Mouse (Mus musculus) limb, embryonic 10.5 days (tissue): ENCODE measurements around the gene Skor1. TPM values are rescaled to one million over a fixed set of nuclear protein-coding genes. Genes with fewer than 3 reads are reported as not detected.

ENCODE experiments used
- DNase-seq: peaks from one replicate; pipeline ENCODE4 v3.0.0-alpha.2; 2017; ENCODE audit warnings: low spot score
- H3K27ac ChIP-seq: fragments of 300-500 bp; sonication (generic); 2 replicates; pipeline ENCODE4 v1.5.1; 2016; ENCODE audit warnings: mild to moderate bottlenecking
- H3K27me3 ChIP-seq: fragments of 300-500 bp; sonication (generic); 2 replicates; pipeline ENCODE4 v1.6.1; 2016; ENCODE audit warnings: low read depth, mild to moderate bottlenecking; ENCODE audit not compliant: poor library complexity, severe bottlenecking
- H3K36me3 ChIP-seq: fragments of 300-500 bp; sonication (generic); 2 replicates; pipeline ENCODE4 v1.6.1; 2016; ENCODE audit warnings: mild to moderate bottlenecking, moderate library complexity
- H3K4me1 ChIP-seq: fragments of 300-500 bp; sonication (generic); 2 replicates; pipeline ENCODE4 v1.6.1; 2016
- H3K4me3 ChIP-seq: fragments of 300-500 bp; sonication (generic); 2 replicates; pipeline ENCODE4 v1.5.1; 2016; ENCODE audit warnings: mild to moderate bottlenecking, moderate library complexity
- H3K9me3 ChIP-seq: fragments of 300-500 bp; sonication (generic); replicated peaks from 2 replicates; pipeline ENCODE4 v1.6.1; 2016; ENCODE audit warnings: mild to moderate bottlenecking
- WGBS: fragments of 180-500 bp; shearing (Covaris S2); methylation state at CpG from one replicate; pipeline ENCODE4 v1.1.7; 2016; 5-methylcytosine and 5-hydroxymethylcytosine counted together
- polyA plus RNA-seq: library from polyadenylated mRNA; unstranded; fragments of >200 nt; fragmentation: Nextera tagmentation; extraction: Ambion mirVana; gene quantifications from 2 replicates; pipeline ENCODE4 v1.2.1, GENCODE M21; 2016

Skor1 gene
- 0.10 and 0.14 TPM in 2 replicates for polyA plus RNA-seq

DNA sequence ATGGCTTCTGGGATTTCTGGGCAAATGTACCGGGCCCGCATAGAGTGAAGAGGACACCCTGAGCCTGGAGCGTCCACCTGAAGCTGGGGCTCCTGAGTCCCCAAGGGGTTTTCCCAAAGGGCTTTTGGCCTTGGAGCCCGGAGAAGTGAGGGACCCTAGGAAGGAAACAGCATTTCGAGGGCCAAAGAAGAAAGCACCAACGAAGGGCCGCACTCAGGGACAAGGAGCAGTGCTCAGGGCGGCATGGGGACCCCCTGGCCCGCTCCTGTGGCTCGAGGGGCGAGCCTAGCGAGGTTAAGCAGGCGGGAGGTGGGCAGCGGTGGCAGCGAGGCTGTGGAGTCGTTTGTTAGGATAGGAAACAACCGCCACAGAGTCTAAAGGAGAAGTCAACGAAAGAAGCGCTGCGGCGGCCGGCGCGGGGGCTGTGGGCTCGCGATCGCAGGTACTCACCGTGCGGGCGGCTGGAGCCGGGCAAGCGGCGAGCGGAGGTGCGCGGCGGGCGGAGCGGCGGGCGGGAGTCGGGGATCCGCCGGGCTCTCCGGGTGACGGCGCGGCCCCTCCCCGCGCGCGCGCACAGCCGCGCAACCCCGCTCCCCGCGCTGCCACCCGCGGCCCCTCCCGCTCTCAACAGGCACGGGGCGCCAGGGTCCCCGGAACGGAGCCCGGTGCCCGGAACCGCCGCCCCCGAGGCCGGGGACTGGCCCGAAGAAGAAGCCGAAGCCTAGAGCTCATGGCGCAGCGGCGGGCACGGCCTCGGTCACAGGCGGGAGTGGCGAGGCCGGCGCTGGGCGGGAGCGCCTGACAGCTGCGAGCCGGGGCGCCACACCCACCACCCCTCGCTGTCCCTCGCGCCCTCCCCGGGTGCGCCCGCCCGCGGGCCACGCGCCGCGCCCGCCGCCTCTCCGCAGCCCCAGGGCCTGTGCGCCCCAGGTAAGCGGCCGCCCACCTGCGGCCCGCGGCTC is at the start of gene Skor1:
Skor1 (minus strand) TSS at position 552 of the 962 bp plus-strand sequence.
- under 1% methylated on average over 81 of the region's 108 CpGs for WGBS

GRCm38 (mm10) chr9:63197252-63197651 is 48.5 kb upstream of the Skor1 start:
- DNase-seq: no peak
- peaks cover 62% of the 10 kb centered on the region for H3K4me1 ChIP-seq
- peaks cover 12% of the 10 kb centered on the region for H3K36me3 ChIP-seq
- peak overlapping the region; percentile 76 for H3K27ac ChIP-seq
- no peaks in the 10 kb centered on the region for H3K9me3 ChIP-seq
- H3K4me3 ChIP-seq: peak overlapping the region; percentile 11
- 1% methylated on average over 8 of the region's 8 CpGs for WGBS
- H3K27me3 ChIP-seq: no peaks in the 10 kb centered on the region

More for the DNA sequence above, at the start of gene Skor1:
- Histone ChIP-seq H3K36me3 (no peaks in the 10 kb centered on the region), H3K9me3 (no peaks in the 10 kb centered on the region), H3K27me3 (peaks cover 100% of the 10 kb centered on the region), H3K27ac (no peak within 1 kb of the TSS), H3K4me3 (peak within 1 kb of the TSS; percentile 53), H3K4me1 (peaks cover 72% of the 10 kb centered on the region)
- DNase-seq: peak; percentile 58

DNA sequence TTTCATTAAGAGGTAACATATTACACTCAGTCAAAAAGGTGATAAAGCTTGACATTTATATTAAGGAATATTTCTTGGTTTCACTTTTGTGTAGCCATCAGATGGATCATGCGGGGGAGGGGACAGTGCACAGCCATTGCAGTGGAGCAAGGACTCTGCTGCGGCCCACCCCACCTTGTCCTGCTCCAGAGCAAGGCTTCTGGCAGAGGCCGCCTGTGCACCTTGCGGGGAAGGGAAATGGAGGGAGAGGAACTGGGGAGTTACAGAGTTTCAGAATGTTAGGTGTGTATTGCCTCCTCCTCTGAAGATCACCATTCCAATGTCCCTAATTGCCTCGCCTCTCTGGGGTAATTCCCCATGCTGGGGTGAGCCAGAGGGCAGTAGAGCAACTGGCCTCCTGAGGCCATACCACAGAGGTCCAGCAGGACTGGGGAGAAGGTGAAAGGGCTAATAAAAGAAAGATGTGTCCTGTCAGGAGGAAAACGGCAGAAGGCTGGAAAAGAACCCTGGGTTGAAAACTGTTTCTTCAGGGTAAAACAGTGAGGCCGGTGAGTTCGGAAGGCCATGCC is 47.4 kb upstream of the Skor1 start:
- peaks cover 4% of the 10 kb centered on the region for H3K36me3 ChIP-seq
- peaks cover 62% of the 10 kb centered on the region for H3K4me1 ChIP-seq
- H3K27me3 ChIP-seq: no peaks in the 10 kb centered on the region
- H3K27ac ChIP-seq: peak overlapping the region; percentile 76
- no peak for DNase-seq
- no peak overlapping the region for H3K4me3 ChIP-seq
- no peaks in the 10 kb centered on the region for H3K9me3 ChIP-seq
- 15% methylated on average over 8 of the region's 8 CpGs for WGBS

DNA sequence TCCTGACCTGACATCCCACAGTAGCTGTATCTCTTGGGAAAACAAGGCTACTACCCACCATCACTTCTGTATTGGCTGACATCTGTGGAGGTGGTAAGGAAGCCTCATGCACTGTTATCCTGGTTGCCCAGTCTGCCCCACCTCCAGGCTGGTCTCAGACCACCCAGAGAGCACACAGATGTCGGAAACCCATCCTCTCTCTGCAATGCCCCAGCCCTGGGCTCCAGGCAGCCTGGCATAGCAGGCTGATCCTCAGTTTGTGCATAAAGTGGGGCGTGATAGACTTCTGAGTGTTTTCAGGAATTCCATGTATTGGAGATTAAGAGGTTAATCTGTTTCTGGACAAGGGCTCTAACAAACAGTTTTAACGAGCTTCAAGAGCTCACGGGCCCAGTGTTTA is 46.8 kb upstream of the Skor1 start:
- H3K4me3 ChIP-seq: no peak overlapping the region
- peaks cover 7% of the 10 kb centered on the region; the same call in 1 of the 2 replicates for H3K36me3 ChIP-seq
- H3K9me3 ChIP-seq: no peaks in the 10 kb centered on the region
- H3K27me3 ChIP-seq: no peaks in the 10 kb centered on the region
- peak overlapping the region; percentile 65 for H3K27ac ChIP-seq
- WGBS: 19% methylated on average over 4 of the region's 4 CpGs
- no peak for DNase-seq
- peaks cover 62% of the 10 kb centered on the region for H3K4me1 ChIP-seq

DNA sequence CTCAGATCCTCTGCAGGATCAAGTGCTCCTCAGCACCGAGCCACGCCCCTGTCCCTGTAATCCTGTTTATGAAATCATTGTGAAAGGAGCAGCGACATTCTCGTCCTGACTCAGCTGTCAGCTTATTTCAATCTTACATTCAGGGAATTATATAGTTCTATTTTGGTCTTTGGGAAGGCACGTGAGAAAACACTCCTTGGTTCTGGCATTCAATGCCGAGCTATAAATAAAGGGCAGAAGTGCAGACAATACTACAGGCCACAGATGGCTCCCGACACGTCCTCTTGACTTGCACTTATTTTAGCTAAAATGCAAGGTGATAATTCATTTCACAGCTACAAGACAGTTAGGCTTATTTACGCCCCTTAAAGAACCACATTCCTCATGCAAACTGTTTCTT is 46.0 kb upstream of the Skor1 start:
- Histone ChIP-seq H3K9me3 (no peaks in the 10 kb centered on the region), H3K4me3 (no peak overlapping the region), H3K27me3 (no peaks in the 10 kb centered on the region), H3K27ac (no peak overlapping the region), H3K4me1 (peaks cover 62% of the 10 kb centered on the region), H3K36me3 (peaks cover 12% of the 10 kb centered on the region)
- DNase-seq: no peak
- 48% methylated on average over 9 of the region's 9 CpGs for WGBS

DNA sequence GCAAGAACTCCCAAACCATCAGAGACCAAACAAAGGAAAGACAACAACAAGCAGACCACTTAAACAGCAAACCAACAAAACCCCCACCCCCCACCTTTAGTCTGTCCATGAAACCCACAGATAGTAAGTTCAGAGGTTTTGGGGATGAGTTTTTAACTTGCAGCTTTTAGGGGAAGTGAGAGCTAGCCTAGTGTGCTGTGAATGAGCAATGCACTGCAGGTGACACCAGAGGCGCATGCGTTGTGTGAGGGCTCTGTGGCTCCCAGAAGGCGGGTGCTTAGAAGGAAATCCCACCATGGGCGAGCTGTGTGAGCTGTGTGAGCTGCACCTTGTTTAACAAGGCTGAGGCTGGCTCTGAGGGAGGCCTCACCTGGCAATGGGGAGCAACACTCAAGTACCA is 44.0 kb upstream of the Skor1 start:
- H3K9me3 ChIP-seq: no peaks in the 10 kb centered on the region
- 69% methylated on average over 4 of the region's 4 CpGs for WGBS
- no peak for DNase-seq
- H3K27me3 ChIP-seq: 0 out of 2 replicates have a peak, but pooled peaks cover 3% of the 10 kb centered on the region
- peaks cover 17% of the 10 kb centered on the region for H3K36me3 ChIP-seq
- H3K27ac ChIP-seq: 0 out of 2 replicates have a peak overlapping the region, but pooled peaks have one; percentile 17
- no peak overlapping the region for H3K4me3 ChIP-seq
- peaks cover 59% of the 10 kb centered on the region for H3K4me1 ChIP-seq

DNA sequence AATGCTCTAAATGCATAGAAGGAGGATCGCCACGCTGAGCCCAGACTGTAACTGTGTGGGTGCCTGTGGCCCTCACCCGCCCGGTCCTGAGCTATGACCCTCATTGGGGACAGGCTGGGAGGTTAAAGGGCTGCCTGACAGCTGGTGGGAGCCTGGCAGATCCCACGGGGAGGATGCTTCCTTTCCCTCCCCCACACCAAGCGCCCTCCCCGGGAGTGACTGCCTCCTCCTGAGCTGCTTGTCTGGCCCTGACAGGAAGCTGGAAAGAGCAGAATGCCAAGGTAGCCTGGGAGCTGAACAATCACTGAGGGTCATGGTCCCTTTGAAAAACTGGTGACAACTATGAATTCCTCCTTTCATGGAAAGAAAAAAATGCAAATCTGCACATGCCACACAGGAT is 38.5 kb upstream of the Skor1 start:
- no peak overlapping the region for H3K4me3 ChIP-seq
- H3K27me3 ChIP-seq: peaks cover 43% of the 10 kb centered on the region
- H3K36me3 ChIP-seq: peaks cover 17% of the 10 kb centered on the region
- H3K9me3 ChIP-seq: no peaks in the 10 kb centered on the region
- 23% methylated on average over 7 of the region's 7 CpGs for WGBS
- no peak for DNase-seq
- H3K4me1 ChIP-seq: peaks cover 52% of the 10 kb centered on the region
- H3K27ac ChIP-seq: peak overlapping the region; percentile 40; the same call in 1 of the 2 replicates

GRCm38 (mm10) chr9:63185249-63185648 is 36.5 kb upstream of the Skor1 start:
- no peak overlapping the region for H3K27ac ChIP-seq
- WGBS: 89% methylated on average over 7 of the region's 7 CpGs
- no peak for DNase-seq
- peaks cover 66% of the 10 kb centered on the region for H3K4me1 ChIP-seq
- H3K27me3 ChIP-seq: peaks cover 55% of the 10 kb centered on the region
- H3K9me3 ChIP-seq: no peaks in the 10 kb centered on the region
- H3K4me3 ChIP-seq: no peak overlapping the region
- peaks cover 9% of the 10 kb centered on the region for H3K36me3 ChIP-seq

DNA sequence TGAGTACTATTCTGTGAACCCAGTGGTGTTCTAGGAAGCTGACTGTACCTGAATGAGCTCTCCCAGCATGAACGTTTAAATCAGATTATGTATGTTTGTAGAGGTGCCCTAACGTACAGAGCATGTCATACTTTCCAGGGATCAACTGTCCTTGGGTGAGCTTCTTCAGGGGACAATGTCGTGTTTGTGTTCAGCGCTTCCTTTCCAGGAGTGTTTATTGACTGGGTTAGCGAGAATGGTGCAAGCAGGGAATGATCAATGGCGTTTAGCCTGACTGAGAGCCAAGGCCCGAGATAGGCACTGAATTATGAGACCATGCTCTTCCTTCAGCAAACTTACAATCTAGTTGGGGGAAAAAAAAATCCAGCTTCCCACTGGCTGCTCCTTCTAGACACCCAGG is 35.1 kb upstream of the Skor1 start:
- 70% methylated on average over 7 of the region's 7 CpGs for whole genome bisulfite sequencing
- H3K27ac ChIP-seq: no peak overlapping the region

DNA sequence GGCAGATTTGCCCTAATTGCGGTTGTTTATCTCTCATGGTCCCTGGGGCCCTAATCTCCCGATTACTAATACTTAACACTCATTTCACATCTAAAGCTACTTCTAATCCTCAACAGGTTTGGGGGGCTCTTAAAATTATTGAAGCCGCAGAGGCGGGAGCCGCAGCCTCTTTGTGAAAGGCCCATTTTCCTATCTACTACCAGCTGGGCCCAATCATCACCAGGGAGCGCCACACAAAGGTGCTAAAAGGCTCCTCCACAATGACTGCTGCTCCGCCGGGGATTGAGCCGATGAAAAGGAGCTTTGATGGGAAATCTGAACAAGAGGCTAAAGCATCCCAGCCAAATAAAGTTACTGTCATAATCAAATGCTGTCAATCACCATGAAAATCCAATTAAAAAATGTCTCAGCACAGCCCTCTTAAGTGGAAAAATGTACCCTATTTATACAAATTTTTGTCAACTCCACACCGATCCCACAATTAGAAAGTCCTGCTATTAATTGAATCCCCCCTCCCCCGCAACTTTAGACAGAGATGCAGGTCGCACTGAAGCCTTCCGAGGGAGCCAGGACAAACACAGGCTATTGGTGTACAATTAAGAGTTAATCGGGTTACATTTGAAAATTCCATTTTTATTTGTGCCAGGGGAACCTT is 33.7 kb upstream of the Skor1 start:
- Histone ChIP-seq H3K27ac (peak overlapping the region; percentile 46; the same call in 1 of the 2 replicates), H3K36me3 (peaks cover 15% of the 10 kb centered on the region; the same call in 1 of the 2 replicates), H3K4me1 (peaks cover 53% of the 10 kb centered on the region), H3K9me3 (no peaks in the 10 kb centered on the region), H3K27me3 (peaks cover 78% of the 10 kb centered on the region), H3K4me3 (no peak overlapping the region)
- 25% methylated on average over 14 of the region's 14 CpGs for WGBS
- no peak for DNase-seq

More for the DNA sequence above, 35.1 kb upstream of the Skor1 start:
- H3K4me1 ChIP-seq: peaks cover 64% of the 10 kb centered on the region
- peaks cover 14% of the 10 kb centered on the region; the same call in 1 of the 2 replicates for H3K36me3 ChIP-seq
- peaks cover 64% of the 10 kb centered on the region for H3K27me3 ChIP-seq
- no peaks in the 10 kb centered on the region for H3K9me3 ChIP-seq
- H3K4me3 ChIP-seq: no peak overlapping the region
- DNase-seq: no peak

DNA sequence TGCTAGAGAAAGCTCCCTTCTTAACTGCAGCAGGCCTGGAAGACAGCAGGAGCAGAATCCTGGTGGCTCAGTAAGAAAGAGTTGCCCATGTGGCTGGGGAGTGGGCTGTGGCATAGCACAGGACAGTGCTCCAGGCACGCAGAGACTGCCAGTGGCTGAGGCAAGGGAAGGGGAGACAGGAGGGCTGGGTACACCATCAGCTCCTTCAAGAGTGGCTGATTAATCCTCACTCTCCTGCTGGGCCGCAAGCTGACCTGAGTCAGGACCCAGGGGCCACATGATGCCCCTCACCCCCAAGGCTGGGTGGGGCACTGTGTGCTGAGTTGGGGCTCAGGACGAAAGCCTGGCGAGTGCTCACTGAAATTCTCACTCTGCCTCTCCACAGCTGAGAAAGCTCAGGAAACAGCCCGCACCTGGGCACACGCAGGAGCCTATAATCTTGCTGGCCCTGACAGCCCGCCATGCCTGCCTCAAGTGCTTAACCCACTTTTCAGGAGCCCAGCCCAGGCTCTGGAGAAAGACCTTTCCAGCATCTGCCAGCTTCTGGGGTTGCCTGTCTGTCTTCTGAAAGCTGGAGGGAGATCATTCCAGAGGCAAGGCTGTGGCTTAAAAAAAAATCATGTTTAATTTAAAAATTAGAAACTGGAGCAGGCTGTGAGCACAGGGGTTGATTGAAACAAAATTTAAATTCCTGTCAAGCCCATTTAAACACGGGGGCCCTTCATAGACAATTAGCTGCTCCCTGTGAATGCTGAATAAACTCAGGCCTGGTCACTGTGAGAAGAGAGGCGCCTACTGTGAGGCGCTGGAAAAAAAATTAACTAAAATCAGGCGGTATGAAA is 32.8 kb upstream of the Skor1 start:
- no peak for DNase-seq
- H3K27ac ChIP-seq: 0 out of 2 replicates have a peak overlapping the region, but pooled peaks have one; percentile 25
- H3K4me3 ChIP-seq: no peak overlapping the region

DNA sequence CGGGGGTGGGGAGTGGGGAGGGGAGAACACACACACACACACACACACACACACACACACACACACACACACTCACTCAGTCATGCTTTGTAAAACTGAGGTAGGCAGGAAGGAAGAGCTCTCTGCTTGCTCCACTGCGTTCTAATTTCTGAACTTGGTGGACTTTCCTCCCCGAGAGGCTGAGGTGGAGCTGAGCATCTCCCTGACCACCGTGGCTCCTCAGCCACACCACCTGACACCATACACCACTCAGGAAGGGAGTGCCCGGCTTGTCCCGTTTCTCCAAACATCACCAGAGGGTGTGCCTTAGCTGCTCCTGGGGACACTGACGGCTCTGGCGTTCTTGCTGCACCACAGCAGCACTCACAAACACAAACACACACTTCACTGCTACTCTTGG is 29.5 kb upstream of the Skor1 start:
- Histone ChIP-seq H3K27ac (no peak overlapping the region), H3K4me1 (peaks cover 24% of the 10 kb centered on the region), H3K4me3 (no peak overlapping the region), H3K9me3 (no peaks in the 10 kb centered on the region), H3K27me3 (peaks cover 38% of the 10 kb centered on the region), H3K36me3 (peaks cover 16% of the 10 kb centered on the region; the same call in 1 of the 2 replicates)
- no peak for DNase-seq
- WGBS: 76% methylated on average over 8 of the region's 8 CpGs

More for the DNA sequence above, 32.8 kb upstream of the Skor1 start:
- no peaks in the 10 kb centered on the region for H3K9me3 ChIP-seq
- 45% methylated on average over 11 of the region's 11 CpGs for WGBS
- peaks cover 70% of the 10 kb centered on the region for H3K27me3 ChIP-seq
- peaks cover 16% of the 10 kb centered on the region; the same call in 1 of the 2 replicates for H3K36me3 ChIP-seq
- H3K4me1 ChIP-seq: peaks cover 44% of the 10 kb centered on the region
